Mouse (Mus musculus) kidney, postnatal 14 days (tissue): ENCODE measurements around the gene C1qa.

Experiments used
- DNase-seq: peaks from one replicate; pipeline ENCODE4 v3.0.0; 2022; ENCODE audit warnings: mixed read lengths

C1qa gene

DNA sequence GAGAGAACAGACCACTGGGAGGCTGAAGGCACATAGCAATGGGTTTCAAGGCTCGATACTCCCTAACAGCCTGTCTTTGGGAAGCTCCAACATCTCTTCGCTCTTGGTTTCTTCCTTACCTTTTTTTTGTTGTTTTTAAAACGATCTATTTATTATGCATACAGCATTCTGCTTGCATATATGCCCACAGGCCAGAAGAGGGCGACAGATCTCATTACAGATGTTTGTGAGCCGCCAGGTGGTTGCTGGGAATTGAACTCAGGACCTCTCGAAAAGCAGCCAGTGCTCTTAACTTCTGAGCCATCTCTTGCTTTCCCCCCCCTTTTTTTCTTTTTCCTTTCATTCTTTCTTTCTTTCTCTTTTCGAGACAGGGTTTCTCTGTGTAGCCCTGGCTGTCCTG is 551 bp upstream of the C1qa start:
- DNase-seq = no peak

DNA sequence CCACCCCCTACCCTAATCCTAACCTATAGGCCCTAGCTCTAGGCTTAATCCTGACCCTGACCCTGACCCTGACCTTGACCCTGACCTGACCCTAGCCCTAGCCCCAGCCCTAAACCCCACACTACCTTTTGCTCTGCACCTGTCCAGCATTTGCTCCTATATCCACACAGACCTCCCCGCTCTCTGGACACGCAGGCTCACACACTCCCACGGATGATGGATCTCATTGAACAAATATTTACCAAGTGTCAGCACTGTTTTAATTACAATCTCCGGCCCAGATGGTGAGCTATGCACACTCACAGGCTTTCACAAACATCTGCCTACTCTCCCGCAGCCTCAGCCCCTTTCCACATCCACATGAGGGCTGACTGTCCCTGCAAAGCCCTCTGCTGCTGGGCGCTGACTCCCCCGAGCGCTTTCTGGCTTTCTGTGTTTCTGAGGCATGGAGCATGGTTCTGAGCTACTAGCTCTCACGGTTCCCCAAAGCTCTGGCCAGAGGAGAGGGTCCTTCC is 462 bp downstream of the C1qa start:
- DNase-seq = no peak

DNA sequence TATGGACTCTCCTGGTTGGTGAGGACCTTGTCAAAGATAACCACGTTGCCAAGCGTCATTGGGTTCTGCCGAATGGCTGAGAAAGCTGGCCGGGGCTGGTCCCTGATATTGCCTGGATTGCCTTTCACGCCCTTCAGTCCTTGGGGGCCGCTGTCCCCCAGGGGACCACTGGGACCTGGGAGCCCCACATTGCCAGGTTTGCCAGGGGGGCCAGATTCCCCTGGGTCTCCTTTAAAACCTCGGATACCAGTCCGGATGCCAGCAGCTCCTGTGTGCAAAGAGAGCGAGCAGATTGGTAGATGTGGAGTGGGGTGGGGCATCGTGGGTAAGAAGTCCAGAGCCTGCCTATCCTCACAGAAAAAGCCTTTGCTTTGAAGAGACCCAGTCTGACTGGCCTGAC is 2.1 kb downstream of the C1qa start:
- no peak for DNase-seq

DNA sequence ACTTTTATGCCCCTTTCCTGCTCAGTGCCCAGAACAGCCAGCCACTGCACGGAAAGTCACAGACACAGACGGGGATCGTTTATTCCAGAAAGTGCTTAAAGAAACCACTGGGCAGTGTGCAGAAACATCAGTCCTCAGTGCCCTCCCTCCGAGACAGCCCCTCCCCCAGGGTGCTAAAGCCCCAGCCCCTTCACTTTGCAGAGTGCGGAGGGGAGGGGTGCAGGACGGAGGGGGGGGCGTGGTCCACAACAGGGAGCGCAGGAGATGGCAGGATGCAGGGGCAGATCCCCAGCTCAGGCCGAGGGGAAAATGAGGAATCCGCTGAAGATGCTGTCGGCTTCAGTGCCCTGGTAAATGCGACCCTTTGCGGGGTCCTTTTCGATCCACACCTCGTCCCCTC is 2.7 kb downstream of the C1qa start:
- no peak for DNase-seq

DNA sequence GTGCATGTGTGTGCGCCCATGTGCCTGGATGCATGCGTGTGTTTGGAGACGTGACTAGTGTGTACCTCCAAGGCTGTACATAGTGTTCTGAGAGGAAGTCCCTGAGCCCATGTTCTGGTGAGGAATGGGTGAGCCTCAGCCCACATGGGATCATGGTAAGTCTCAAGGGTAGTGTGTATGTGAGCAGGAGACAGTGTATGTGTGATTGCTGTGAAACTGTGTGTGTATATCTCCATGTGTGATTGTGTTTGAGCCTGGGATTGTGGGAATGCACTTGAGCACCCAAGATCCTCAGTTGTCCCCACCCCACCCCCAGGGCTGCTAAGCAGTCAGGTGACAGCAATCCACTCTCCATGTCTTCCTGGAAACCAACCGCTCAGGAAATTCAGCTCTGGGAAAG is 3.8 kb downstream of the C1qa start:
- DNase-seq = no peak

DNA sequence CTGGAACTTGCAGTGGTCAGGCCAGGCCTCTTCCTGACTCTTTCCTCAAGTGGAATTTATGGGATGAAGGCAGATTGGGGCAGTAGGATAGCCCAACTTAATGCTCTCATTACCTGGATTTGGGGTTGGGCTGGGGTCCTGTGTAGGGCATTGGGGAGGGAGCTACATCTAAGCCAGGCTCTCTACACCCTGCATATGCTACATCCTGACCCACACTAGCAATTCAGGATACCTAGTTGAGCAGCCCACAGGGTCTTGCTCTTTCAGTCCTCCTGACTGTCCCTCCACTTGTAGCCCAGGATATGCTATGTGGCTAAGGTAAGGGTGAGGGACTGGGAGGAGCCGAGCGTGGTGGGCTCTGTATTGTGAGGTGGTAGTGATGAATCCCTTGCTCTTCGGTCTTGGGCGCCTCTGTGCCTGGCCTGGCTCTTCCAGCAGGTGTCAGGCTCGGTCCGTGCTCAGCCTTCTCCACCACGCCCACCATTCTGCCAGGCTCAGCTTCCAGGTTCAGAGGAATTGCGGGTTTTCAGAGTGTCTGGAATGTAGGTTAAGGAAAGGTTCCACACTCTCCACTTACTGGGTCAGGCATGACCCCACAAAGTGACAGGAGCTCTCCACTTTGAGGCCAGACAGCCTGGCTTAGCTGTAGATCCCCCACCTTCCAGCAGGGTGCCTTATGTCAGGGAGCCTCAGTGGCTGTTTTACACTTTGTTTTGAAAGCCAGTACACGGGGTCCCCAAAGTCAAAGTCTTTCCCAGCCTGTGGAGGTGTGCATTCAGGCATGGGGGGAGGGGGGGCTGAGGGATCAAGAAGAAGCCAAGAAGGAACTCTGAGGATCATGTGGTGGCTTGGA is 4.7 kb downstream of the C1qa start:
- DNase-seq = peak; percentile 39

DNA sequence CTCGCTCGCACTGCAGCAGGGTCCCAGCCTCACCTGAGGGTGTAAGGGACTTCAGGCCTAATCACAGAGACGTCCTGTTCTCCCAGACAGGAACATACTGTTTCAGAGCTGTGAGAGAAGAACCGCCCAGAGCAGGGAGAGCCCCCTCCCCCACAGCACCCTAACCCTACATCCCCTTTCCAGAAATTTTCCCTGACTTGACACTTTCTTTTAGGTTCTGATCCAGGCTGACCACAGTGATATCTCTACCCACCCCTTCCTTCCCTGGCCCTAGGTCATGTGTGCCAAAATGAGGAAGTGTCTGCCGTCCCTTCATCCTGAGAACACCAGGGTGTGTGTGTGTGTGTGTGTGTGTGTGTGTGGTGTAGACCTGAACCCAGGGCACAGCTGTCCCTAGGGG is 5.8 kb downstream of the C1qa start, which contains the start of gene C1qc:
Gene C1qc (minus strand): TSS at position 255 of the 400 bp plus-strand sequence.
- no peak for DNase-seq

DNA sequence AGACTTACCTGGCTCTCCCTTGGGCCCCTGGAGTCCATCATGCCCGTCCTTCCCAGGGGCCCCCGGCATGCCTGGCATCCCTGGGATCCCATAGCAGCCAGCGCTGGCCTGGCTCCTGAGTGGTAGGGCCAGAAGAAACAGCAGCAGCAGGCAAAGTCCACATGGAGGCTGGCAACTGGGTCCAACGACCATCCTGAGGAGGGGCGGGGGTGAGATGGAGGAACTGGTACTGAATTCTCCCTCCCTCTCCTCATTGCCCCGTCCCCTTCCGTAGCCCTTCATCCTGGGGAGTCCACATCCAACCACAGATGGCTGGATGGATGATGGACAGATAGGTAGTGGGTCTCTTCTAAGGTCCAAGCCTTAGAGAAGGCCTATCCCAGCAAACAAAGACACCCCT is 6.2 kb downstream of the C1qa start:
- DNase-seq = no peak

DNA sequence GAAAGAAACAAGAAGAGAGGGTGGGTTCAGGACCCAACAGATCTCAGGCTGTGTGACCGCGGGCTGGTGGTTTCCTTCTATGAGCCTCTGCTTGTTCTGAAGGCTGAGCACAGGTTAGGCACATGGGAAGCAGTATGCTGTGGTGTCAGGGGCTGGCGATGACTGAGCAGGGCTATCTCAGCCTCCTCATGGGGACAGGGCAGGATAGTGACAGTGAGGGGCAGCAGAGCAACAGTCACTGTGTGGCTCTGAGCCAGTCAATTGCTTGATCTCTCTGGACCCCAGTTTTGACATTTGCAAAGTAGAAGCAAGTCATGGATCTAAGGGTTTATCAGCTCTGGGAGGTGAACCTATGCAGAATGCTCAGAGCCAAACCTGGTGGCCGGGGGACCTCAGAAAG is 7.5 kb downstream of the C1qa start:
- DNase-seq = no peak

DNA sequence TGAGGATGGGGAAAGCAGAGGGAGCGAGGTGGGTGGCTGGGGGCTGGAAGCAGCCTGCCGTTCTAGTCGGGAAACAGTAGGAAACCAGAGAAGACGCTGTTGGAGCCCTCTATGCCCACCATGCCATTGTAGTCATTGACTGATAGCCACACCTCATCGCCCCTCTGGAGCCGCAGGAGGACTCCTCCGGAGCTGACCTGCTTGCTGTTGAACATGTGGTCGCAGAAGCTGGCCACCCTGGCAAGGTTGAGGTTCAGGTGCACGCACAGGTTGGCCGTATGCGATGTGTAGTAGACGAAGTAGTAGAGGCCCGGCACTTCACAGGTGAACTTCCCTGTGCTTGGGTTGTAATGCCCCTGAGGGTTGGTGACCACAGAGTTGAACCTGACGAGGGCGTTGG is 8.6 kb downstream of the C1qa start:
- DNase-seq = no peak

DNA sequence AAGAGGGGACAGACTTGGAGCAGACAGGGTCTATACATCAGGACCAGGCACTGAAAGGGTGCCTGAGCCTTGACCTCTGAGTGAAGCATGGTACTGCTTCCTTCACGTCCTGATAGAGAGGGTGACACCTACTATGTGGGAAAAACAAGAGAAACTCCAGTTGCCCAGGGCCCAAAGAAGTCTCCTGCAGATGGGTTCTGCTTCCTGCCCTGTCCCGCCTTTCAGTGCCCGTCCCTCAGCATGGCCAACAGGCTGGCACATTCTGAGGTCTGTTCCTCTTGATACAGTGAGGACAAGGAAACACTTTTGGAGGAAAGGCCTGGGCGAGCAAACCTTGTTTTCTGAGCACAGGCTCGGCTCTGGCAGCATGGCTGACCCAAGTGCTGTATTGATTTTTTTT is 10.9 kb downstream of the C1qa start:
- no peak for DNase-seq

DNA sequence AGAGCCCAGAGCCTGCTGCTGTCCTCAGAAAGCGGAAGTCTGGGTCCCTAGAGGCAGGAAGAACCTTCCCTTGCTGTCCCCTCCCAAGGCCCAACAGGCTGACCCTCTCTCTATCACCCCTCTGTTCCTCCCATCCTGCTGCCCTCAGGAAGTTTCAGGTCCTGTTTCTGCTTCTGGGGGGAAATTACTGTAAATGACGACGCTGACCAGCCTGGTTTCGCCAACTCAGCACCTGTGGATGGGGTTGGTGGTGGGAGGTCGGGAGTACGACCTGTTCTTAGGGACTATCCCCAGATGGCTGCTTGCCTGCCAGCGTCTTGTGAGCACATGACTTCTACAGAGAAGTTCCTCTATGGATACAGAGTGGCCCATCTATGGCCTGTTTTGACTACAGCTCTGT is 12.5 kb downstream of the C1qa start, which contains the start of gene C1qb:
Gene C1qb (minus strand): TSS at position 87 of the 400 bp plus-strand sequence.
- DNase-seq = no peak

DNA sequence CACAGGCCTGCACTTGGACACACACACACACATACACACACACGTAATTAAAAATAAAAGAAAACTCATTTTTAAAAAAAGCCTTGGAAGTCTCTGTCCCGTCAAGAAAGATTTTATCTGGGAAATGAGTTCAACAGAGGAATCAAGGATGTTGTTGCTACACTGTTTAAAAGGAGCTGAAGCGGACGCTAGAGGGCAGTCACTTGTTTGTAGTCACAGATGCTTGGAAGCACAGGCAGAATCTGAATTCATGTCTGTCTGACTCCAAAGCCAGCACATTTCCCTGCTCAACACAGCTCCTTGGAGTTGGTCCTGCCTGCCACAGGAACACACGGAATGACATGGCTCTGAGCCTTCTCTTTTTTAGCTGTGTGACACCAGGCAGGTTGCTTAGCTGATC is 20.0 kb downstream of the C1qa start:
- no peak for DNase-seq

DNA sequence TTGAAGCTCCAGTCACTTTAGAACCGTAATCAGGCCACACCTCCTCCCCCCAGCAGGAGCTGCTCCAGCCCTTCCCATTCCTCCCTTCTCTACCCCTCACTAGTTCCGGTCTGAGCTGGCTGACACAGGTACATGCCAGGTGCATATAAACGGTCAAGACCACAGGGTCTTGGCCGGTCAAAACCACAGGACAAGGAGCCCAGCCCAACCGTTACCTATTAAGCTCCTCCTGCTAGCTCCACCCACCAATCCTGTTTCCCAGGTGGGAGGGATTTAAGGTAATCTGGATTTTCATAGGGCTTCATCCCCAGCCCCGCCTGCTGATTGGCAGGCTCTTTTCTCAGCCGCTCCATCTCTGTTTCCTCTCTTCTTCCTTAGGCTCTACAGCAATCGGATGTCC is 20.4 kb downstream of the C1qa start:
- no peak for DNase-seq

DNA sequence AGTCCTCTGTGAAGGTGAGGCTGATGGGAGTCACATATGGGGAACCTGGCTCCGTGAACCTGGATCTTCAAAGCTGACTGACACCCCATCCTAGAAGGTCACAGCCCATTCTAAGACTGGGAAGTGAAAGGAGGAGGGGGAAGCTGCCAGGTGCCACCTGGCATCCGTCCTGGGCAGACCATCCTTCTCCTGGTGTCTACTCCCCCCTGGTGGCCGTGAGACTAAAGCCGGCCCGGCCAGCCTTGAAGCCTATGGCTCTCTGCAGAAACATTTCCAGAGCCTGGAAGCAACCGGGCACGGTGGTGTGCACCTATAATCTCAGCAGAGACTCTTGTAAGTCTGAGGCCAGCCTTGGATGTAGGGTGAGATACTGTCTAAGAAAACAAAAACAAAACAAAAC is 21.6 kb downstream of the C1qa start:
- DNase-seq = peak; percentile 60

DNA sequence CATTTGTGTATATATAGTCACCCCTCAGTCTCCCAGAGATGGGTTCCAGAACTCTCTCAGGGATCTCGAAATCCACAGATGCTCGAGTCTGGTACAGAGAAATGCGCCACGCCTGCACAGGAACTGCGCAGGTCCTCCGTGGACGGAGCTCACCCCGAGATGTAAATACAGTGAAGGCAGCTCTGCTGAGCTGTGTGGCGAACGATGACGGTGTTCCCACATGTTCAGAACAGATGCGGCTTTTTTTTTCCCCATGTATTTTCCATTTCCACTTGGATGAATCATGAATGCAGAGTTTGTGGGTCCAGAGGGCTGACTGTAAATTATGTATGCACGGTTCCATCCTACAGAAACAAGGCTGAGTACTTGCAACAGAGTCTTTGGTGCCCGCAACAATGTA is 23.6 kb downstream of the C1qa start:
- no peak for DNase-seq

DNA sequence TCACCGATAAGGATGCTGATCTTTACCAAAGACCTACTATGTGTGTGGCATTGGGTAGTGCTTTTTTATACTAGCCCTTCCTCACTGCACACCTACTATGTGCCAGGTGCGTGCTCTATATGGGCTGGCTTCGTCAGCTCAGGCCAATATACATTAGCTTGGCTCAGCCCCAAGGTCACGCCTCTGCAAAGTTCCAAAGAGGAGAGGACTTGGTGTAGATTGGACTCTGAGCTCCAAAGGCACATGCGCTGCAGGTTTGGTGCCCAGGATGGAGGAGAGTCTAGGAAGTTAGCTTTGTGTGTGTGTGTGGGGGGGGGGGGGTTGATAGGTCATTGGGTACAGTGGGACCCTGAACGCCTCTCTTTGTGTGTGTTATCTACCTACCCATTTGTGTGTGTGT is 30.2 kb downstream of the C1qa start:
- no peak for DNase-seq

DNA sequence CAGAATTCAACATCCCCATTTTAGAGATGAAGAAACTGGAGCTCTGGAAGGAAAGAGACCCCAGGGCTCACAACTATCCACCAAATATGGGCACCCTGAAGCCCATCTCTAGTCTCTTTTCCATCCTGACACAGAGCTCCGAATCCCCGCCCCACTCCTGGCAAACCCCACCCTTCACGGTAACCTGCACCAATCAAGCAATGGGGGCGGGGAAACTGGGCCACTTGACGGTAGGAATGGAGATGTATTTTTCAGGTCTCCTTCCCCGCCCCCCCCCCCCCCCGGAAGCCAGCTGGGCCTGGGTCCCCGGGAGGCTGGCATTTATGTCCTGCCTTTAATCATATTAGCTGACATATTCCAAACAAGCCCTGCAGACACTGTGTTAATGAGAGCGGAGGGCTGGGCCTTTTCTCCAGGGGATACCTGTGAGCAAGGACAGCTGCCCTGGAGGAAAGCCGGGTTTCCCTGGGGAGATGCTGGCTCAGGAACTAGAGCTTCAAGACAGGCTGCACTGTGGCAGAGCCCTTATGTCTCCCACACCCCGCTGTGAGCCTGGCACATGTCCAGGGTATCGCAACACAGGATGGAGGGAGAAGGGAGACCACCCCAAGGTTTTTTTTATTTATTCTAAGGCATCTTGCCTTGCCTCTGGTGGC is 30.8 kb downstream of the C1qa start:
- DNase-seq = no peak

DNA sequence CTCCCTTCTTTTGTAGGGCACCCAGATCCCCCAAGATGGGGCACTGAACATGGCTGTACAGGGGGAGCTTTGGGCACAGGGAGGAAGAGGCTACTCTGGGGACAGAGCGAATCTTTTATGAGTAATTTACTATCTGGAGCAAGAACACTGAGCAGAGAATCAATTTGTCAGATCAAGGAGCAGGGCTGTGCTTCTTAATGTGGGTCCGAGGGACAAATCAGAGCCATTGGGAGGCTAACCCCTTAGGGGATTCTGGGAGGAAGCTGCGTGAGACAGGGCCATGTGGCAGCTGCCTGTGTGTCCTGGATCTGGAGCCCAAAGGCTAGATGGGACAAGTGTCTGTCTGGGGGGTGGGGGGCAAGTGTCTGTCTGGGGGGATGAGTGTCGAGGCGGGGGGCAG is 33.1 kb downstream of the C1qa start:
- no peak for DNase-seq

DNA sequence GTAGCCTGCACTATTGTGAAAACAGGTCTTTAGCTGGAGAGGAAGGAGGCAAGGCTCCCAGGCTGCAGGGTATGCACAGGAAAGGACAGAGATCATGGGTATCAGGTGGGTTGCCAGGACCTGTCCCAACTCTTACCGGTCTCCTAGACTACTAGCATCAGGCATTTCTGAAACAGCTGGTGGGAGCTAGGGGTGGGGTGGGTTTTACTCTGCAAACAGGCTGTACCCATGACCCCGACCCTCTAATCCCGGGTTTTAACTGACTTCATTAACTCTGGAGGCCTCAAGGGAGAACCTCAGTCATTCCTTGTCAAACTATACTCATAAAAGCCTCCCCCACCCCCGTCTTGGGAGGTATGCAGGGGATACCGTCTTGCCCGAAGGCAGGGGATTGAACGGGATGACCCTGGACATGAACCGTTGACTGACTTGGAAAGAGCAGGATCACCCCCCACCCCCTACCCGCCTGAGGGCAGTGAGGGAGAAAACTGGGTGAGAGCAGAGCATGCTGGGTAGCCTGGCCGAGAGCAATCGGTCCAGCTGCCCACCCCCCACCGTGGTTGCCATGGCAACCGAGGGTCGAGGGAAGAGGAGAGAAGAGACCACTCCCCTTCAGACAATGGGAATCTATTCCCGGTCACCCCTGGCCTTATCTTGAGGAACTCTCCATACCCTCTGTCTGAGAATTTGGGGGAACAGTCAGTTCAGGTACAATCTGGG is 33.7 kb downstream of the C1qa start:
- no peak for DNase-seq

DNA sequence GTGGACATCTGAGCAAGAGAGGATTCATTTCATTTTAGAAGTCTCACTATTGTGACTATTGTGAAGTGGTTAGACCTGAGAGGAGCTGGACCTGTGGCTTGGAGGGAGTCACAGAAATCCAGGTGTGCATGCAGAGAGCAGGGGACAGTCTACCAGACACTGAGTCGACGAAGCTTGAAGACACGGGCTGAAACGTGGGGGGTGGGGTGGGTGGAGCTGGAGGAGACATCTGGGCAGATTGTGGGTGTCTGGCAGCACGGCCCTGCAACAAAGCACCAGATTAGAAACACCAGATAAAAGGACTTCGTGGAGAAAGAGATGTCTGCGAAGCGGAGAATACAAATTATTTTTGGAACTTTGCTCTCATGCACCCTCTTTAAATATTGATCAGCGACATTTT is 35.1 kb downstream of the C1qa start:
- DNase-seq = no peak

DNA sequence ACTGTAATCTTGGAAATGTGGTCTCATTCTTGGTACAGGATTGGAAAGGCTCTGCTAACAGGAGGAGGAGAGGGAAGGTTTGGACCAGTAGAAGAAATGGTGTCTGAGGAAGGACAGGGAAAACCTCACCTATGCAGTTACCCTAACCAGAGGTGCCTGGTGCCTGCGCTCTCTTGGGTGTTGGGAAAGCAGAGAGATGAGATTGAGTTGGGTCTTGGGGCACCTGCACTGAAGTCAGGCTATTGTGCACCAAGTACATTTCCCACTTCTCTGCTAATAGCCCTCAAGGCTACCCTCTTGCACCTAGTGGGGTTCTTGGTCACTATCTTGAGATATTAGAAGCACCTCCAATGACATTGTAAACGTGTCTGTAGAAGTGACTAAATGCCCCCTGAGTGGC is 36.2 kb downstream of the C1qa start:
- DNase-seq = no peak

DNA sequence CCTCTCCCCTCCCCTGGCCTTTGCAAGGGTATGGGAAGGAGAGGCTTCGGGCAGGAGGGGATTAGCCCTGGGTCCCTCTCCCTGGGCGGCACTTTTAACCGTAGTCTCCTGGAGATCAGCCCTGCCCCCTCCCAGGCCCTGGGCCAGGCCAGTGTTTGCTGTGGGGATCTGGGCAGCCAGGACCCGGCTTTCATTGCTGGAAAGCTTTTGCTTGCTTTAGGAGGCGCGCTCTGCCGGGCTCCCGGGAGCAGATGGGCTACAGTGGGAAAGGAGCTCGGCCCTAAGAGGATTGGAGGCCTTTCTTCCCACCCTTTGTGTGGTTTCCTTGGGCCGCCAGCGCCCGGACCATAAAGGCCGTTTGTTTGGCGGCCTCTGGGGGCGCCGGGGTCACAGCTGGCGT is 36.8 kb downstream of the C1qa start:
- no peak for DNase-seq

DNA sequence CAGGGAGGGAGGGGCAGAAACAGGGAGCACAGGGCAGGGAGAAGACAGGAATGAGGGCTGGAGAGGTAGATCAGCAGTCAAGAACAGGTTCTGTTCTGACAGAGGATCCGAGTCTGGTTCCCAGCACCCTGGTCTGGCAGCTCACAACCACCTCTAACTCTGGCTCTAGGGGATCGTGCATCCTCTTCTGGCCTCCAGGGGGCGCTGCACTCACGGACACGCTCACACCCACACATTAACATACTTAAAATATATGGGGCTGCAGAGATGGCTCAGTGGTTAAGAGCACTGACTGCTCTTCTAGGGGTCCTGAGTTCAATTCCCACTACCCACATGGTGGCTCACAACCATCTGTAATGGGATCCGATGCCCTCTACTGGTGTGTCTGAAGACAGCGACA is 38.6 kb downstream of the C1qa start:
- no peak for DNase-seq
